Mouse (Mus musculus) adrenal gland, postnatal 4 days (tissue): ENCODE measurements around the gene Selenoi. TPM values are rescaled to one million over a fixed set of nuclear protein-coding genes. Genes with fewer than 3 reads are reported as not detected.

Source experiments
- DNase-seq, 2 experiments: peaks; one replicate each; pipeline ENCODE4 v3.0.0; 2021 to 2022; ENCODE audit warnings: low spot score in 2 of 2, mixed read lengths in 2 of 2
- total RNA-seq, 2 experiments: library from RNA; stranded (reverse); gene quantifications; 2 replicates each; pipeline ENCODE4 v1.2.3; 2021

Gene Selenoi
- total RNA-seq, 2 experiments from 2014 or later = 27.2 to 30.9 TPM

GRCm38 (mm10) chr5:30233979-30234378 lies 1.6 kb downstream of the Selenoi start:
- DNase-seq = no peak

- no peak for DNase-seq
Measured at GRCm38 (mm10) chr5:30235641-30236126, 3.3 kb downstream of the Selenoi start.

GRCm38 (mm10) chr5:30238533-30238932 lies 6.2 kb downstream of the Selenoi start:
- no peak for DNase-seq

GRCm38 (mm10) chr5:30240552-30240951 lies 8.2 kb downstream of the Selenoi start:
- no peak for DNase-seq

- DNase-seq = no peak
Measured at GRCm38 (mm10) chr5:30242410-30242809, 10.0 kb downstream of the Selenoi start.

GRCm38 (mm10) chr5:30243741-30244140 lies 11.4 kb downstream of the Selenoi start:
- DNase-seq = no peak

- DNase-seq = no peak
Measured at GRCm38 (mm10) chr5:30245861-30246416, 13.6 kb downstream of the Selenoi start.

GRCm38 (mm10) chr5:30247666-30248065 lies 15.3 kb downstream of the Selenoi start:
- no peak for DNase-seq

- DNase-seq = no peak
Measured at GRCm38 (mm10) chr5:30255567-30256354, 23.4 kb downstream of the Selenoi start.

- no peak for DNase-seq
Measured at GRCm38 (mm10) chr5:30258776-30259175, 26.4 kb downstream of the Selenoi start.

GRCm38 (mm10) chr5:30270571-30271190 lies 38.3 kb downstream of the Selenoi start:
- DNase-seq = no peak

- no peak for DNase-seq
Measured at GRCm38 (mm10) chr5:30271599-30272281, 39.4 kb downstream of the Selenoi start.

- no peak for DNase-seq
Measured at GRCm38 (mm10) chr5:30276361-30276760, 44.0 kb downstream of the Selenoi start.

GRCm38 (mm10) chr5:30278952-30279351 lies 46.6 kb downstream of the Selenoi start:
- no peak for DNase-seq

- no peak for DNase-seq
Measured at GRCm38 (mm10) chr5:30279446-30279845, 47.1 kb downstream of the Selenoi start.

GRCm38 (mm10) chr5:30280864-30281263 lies 48.5 kb downstream of the Selenoi start:
- no peak for DNase-seq

- DNase-seq = peak in 1 of 2 experiments; percentile 5
Measured at GRCm38 (mm10) chr5:30281291-30281732, 48.9 kb downstream of the Selenoi start, which contains the start of gene Drc1. Drc1 (plus strand) TSS chr5:30281388.

GRCm38 (mm10) chr5:30285944-30286799 lies 53.8 kb downstream of the Selenoi start:
- DNase-seq = no peak

GRCm38 (mm10) chr5:30287106-30287882 lies 54.9 kb downstream of the Selenoi start:
- no peak for DNase-seq
